Mouse (Mus musculus) liver (tissue): ENCODE data around the gene Mpzl2.

ENCODE experiments used
- DNase-seq: peaks from one replicate; pipeline ENCODE4 v3.0.0-alpha.2; 2020; ENCODE audit warnings: mixed read lengths

Mpzl2 gene

GRCm38 (mm10) chr9:45039499-45039898, at the start of gene Mpzl2:
Gene Mpzl2, plus strand, starts transcription at chr9:45039799.
- DNase-seq, result no peak

GRCm38 (mm10) chr9:44991821-44992220, 47.8 kb upstream of the Mpzl2 start:
- DNase-seq, result no peak

DNA sequence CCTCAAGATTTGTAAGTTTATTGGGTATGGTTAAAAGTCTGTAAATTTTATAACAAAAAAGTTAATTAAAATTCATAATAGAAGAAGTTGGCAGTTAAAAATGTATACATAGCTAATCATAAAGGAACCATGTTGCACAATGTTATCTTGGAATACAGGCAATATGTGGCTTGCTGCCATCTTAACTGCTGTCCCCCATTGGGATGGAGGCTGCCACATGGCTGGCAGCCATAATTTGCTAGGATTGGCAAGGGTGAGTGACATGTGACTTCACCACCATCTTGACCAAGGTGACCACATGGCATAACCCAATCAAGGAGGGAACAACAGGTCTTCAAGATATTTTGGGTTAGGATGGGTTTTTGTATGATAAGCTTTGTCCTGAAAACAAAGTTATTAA, 47.3 kb upstream of the Mpzl2 start:
- DNase-seq, result no peak

- DNase-seq, result no peak
Measured at GRCm38 (mm10) chr9:44993268-44993667, 46.3 kb upstream of the Mpzl2 start.

DNA sequence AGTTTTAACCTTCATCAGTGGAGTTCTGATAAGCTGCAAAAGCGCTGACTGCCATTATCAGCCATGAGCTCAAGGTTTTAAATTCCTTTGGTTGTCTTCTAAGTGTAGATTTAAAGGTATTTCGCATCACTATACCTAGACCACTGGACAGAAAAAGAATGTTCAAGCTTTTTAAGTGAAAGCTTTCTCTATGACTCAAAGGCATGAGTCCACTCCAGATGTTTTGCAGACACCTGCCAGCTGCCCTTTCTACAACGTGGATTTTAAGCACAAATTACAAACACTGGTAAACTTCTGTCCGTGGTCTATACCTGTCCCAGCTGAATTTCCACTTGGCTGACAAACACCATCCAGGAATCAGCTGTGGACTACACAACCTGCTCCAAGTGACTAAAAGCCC, 44.6 kb upstream of the Mpzl2 start:
- DNase-seq, result no peak

DNA sequence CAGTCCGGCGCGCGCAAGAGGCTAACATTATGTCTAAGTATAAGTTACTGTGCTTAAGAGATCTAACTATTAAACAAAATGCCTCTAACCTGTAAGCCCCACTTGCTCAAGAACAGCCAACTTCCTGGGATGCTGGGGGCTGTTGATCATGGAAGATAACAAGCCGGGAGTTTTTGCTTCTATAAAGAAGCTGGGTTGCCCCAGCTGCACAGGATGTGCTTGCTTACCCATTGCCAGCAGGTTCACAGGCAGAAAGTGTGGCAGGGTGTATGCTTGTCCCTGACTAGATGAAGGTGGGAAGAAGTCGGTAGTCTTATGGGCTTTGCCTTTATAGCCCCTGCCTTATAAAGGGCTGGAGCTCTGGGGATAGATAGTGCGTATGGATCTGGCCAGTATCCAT, 43.0 kb upstream of the Mpzl2 start:
- DNase-seq, result no peak

DNA sequence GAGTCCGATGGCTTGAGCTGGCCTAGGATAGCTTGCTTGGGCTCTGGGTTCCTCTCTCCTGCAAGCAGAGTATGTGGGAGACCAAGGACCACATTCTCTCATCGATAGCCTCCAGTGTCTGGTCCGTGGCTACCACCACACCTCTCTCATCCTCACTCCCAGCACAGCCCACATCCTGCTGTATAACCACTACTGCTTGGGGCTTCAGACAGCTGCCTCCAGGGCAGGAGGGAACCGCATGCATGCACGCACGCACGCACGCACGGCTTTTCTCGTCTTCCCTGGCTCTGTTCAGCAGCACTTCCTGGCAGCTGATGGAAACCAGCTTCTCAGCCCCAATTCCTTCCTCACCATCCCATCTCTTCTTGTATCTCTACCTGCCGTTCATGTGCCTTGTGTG, 41.5 kb upstream of the Mpzl2 start:
- no peak for DNase-seq

GRCm38 (mm10) chr9:44999171-44999570, 40.4 kb upstream of the Mpzl2 start:
- DNase-seq, result no peak

GRCm38 (mm10) chr9:44999776-45000175, 39.8 kb upstream of the Mpzl2 start:
- DNase-seq, result no peak

DNA sequence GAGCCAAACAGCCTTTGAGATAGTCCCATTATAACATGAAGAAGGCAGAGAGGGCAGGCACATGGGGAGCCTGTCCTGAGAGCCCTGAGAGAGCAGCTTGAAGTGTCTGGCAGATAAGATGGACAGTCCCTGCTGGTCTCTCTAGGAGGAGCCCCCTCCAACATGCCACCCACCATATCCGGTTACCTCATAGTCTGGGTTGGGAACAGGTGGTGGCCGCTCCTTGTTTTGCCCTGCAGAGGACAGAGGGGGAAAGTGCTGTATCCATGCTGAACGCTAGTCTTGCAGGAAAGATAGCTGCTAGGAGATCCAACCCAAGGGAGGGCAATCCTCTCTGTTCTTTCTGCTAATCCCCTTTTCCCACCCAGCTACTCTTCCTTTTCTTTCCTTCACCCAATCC, 39.4 kb upstream of the Mpzl2 start:
- no peak for DNase-seq

GRCm38 (mm10) chr9:45007404-45007803, 32.2 kb upstream of the Mpzl2 start:
- no peak for DNase-seq

DNA sequence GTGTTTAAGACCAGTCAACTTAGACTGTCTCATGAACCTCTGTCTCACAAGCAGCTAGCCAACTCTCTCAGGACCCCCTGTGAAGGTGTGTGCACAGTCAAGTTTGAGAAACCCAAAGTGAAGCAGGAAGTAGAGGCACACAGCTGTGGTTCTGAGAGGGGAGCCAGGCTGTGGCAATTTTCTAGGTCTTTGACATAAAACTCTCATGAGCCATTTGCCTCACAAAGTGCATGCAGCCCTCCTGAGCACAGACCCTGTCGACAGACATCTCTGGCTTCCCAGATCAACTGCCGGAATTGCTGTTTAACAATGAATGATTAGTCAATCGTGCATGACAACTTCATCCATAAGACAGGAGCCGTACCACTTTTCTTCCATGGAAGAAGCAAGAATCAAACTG, 31.3 kb upstream of the Mpzl2 start:
- DNase-seq, result no peak

DNA sequence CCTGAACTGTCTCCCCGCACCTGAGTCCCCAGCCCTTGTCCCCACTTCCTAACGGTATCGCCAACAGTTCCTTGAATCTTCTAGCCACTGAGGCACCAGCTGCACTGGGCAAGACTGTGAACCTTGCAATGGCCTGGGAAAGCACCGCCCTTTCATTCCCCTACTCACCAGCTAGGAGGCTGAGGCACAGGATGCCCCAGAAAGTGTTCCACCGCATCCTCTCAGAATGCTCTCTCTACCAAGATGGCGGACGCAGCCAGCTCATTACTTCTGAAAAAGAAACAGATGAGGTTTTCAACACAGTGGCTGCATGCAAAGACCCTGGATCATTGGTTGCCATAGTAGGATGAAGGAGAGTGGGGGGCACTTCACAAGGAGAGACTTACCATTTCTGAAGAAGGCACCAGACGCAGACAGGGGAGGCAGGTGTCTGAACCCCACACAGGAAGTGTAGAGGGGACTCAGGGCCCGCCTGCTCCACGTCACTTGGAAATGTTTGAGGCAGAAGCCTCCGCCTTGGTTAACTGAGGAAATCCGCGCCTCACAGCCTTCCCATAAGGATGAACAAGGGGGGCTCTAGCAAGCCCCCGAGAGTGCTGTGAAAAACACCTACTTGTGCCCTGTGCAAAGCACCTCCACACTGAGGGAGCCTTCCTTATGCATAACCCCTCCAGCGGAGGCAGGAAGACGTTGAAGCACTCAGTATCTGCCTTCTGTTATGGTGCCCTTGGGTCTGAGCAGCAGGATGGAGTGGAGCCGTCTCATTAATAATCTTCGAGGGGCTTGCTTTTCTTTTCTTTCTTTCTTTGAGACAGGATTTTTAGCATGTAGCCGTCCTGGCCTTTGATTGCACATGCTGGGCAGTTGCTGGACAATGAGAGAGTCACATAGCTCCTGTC, 30.2 kb upstream of the Mpzl2 start, which contains the start of gene Cd3e:
Gene Cd3e (minus strand): TSS at position 448 of the 899 bp plus-strand sequence.
- no peak for DNase-seq

DNA sequence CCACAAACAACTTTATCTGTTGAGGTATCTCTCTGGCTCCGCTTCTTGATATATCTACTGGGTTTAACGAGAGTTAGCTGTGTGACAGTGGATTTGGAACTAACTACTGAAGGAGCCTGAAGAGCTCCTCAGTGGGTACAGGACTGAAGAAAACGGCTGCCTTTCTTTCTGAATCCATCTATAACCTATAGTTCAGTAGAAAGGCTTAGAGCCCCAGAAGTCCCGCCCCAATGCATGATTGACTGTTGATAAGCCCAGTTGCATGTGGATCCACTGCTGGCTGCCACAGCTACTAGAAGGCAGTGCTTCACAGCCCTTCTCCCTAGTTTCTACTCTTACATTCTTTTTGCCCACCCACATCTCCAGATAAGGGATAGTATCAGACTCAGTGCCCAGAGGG, 29.1 kb upstream of the Mpzl2 start:
- no peak for DNase-seq

- no peak for DNase-seq
Measured at GRCm38 (mm10) chr9:45011291-45011690, 28.3 kb upstream of the Mpzl2 start.

GRCm38 (mm10) chr9:45014879-45015278, 24.7 kb upstream of the Mpzl2 start:
- DNase-seq, result no peak

- no peak for DNase-seq
Measured at GRCm38 (mm10) chr9:45015841-45016240, 23.8 kb upstream of the Mpzl2 start.

DNA sequence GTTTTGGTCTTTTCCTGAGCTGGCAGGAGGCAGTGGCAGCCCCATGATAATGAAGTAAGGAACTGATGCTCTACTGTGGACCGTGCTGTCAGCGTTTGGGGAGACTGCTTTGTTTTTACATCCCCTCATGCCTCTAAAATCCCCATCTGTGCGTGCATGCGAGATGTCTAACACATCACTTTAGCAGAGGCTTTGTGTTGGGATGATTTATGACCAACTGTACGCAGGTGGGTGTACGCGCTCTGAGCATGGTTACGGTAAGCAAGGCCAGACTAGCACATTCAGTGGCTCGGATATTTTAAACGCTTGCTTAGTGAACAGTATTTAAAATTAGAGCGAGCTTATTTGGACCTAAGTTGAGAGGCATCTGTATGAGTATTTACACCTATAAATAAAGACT, 21.6 kb upstream of the Mpzl2 start:
- no peak for DNase-seq

DNA sequence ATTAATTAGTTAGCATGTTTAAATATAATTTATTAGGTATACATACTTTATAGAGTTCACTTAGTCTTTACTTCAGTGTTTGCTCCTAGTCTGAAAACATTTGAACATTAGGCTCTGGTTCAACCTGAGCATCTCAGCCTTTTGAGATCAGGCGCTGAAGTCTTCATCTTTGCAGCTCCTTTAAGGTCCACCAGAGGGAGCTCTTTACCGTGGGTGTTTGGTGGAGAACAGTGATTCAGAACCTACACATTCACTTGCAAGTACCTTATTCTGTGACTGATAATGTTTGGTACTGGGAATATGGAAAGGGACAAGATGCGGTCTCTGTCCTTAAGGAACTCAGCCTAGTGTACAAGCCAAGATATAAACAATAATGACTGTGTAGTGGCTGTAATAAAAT, 16.8 kb upstream of the Mpzl2 start:
- peak; percentile 20 for DNase-seq

DNA sequence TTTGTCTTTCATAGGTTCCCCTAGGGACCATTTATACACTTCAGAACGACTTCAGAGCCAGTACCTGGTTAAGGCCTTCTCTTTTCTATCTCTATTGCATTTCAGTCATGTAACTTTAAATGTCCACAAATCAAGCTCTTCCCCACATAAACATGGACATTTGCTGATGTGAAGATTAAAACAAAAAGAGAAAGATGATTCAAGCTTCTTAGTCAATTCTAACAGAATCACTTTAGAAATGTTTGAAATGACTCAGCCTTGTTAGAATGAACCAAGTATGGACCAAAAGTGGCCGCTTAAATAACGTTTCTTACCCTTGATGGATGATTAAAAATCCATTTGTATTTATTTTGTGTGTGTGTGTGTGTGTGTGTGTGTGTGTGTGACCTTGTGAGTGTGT, 16.0 kb upstream of the Mpzl2 start:
- no peak for DNase-seq

- no peak for DNase-seq
Measured at GRCm38 (mm10) chr9:45024187-45024586, 15.4 kb upstream of the Mpzl2 start.

GRCm38 (mm10) chr9:45027376-45027775, 12.2 kb upstream of the Mpzl2 start:
- no peak for DNase-seq

DNA sequence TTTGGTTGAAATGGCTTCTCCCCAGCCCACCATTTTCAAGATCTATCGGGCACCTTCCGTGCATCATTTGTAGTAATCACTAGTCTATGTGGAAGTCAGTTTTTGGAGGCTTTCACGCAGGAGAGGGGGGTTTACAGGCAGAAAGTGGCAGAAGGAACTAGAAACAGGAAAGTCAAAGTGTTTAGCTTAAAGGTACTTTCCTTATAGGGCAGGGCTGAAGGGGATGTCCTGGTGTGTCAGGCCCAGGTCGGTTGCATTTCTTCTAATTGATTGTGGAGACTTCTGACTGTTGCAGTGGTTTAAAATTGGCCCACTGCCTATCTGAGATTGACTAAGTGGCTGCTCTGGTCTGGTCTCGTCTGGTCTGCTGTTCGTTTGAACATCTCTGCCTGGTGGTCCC, 9.3 kb upstream of the Mpzl2 start:
- DNase-seq, result no peak

DNA sequence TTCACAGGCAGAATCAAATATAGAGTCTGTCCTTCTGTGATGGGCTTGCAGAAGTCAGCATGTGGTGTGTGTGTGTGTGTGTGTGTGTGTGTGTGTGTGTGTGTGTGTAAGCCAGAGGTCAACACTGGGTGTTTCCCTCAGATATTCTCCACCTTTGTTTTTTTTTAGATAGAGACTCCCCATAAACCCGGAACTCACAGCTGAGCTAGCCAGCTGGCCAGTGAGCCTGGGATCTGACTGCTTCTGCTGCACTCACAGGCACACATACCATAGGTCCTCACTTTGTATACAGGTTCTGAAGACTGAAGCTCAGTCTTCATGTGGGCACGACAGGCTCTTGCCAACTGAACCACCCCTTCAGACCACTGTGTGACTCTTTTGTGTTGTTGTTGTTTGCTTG, 7.3 kb upstream of the Mpzl2 start:
- DNase-seq, result no peak

DNA sequence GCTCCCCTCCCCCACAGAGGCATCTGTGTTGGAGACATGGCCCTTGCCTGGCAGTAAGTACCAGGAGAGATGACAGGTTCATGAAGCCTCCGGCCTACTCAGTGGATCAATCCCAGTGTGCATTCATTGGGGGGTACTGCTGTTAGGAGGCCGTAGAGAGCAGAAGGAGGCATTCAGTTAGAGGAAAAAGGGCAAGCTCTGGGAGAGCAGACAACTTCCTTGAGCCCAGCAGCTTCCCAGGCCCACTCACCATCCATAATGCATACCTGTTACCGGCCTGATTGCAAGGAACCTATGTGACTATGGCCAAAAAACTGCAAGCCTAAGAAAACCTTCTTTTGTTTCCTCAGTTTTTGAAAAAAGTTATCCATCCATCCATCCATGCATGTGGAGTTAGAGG, 5.1 kb upstream of the Mpzl2 start:
- no peak for DNase-seq
